Mouse (Mus musculus): Measurements from ENCODE around the gene Sowahc.

DNA sequence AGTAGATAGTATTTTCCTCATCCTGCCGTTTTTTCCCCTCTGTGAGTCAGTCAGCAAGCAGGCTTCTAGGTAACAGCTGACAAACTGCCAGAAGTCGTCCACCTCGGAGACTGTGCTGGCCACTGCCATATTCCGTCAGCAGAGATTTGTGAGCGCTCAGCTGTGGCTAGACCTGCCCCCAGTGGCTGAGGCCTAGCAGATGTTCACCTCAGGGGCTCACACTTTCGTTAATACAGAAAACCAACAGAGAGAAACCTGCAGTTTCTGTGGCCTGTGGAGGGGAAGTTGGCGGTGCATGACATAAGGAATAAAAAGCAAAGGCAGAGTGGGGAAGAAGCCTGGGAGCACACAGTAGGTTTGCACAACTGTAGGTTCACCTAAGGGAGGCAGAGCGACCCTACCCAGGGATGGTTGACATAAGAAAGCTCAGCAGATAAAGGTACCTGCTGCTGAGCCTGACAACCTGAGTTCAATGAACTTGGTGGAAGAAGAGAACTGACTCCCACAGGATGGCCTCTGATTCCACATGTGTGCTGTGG, 31.9 kb downstream of the Sowahc start:
- TF ChIP-seq CTCF (conservative IDR thresholded peaks at IDR 0.05; ENCODE audit: low read length) = no peak
- TF ChIP-seq POU5F1 (IDR thresholded peaks at IDR 0.05; ENCODE audit: borderline replicate concordance, low read length) = no peak
- no peak for TF ChIP-seq NANOG (IDR thresholded peaks at IDR 0.05; ENCODE audit: borderline replicate concordance, low read length)

Measured in E14TG2a.4 (cell line).